Comparison of ENCODE assay signal across 10 mouse cellular contexts in genomic region chr11:62966424-62966764, GRCm38 (mm10). TPM values are rescaled to one million over a fixed set of nuclear protein-coding genes. Genes with fewer than 3 reads are reported as not detected.
A peak's percentile ranks its signal among the peaks of the same experiment; 100 is the strongest.
DNase-seq lines count a peak whose midpoint lies in the region; ATAC-seq and TF ChIP-seq lines count a peak whose summit lies in the region.
"Had no signal": no experiment of that assay in that cellular context is flagged by ENCODE, and none has a peak within 500 bp of the region (broad histone marks: within the 10 kb centered on the region; RNA-seq: fewer than 3 reads in every experiment).

No protein-coding gene starts in this region.

- TF ChIP-seq EP300 in heart, postnatal 0 days (IDR thresholded peaks at IDR 0.05; ENCODE audit: low read depth) = no peak

- H3K4me3 ChIP-seq in heart, embryonic 12.5 days = peak overlapping the region; percentile 33; the same call in 1 of the 2 replicates
- H3K4me3 ChIP-seq in heart, postnatal 0 days (ENCODE audit: low read depth, low read length) = peak overlapping the region; percentile 29; the same call in 1 of the 2 replicates
- no peak overlapping the region for H3K4me3 ChIP-seq in midbrain, embryonic 11.5 days (ENCODE audit: low read depth, low read length)

- H3K27me3 ChIP-seq in heart, embryonic 12.5 days (replicated peaks) = no peaks in the 10 kb centered on the region
- 0 out of 2 replicates have a peak, but pooled peaks cover 4% of the 10 kb centered on the region for H3K27me3 ChIP-seq in heart, postnatal 0 days (ENCODE audit: control insufficient read depth, insufficient read depth, low read length)
- H3K27me3 ChIP-seq in midbrain, embryonic 11.5 days (ENCODE audit: control insufficient read depth, insufficient read depth, low read length) = no peaks in the 10 kb centered on the region

- ATAC-seq in heart, embryonic 12.5 days (ENCODE audit: insufficient number of reproducible peaks, low FRiP score) = no peak
- ATAC-seq in heart, postnatal 0 days (ENCODE audit: insufficient read depth, low read depth) = no peak; the same call in 1 of the 2 replicates
- no peak for ATAC-seq in midbrain, embryonic 11.5 days (ENCODE audit: low FRiP score)

- no peaks in the 10 kb centered on the region for H3K36me3 ChIP-seq in heart, embryonic 12.5 days
- no peaks in the 10 kb centered on the region for H3K36me3 ChIP-seq in heart, postnatal 0 days (replicated peaks; ENCODE audit: control insufficient read depth, insufficient read depth, low read length)
- H3K36me3 ChIP-seq in midbrain, embryonic 11.5 days (ENCODE audit: control insufficient read depth, insufficient read depth, low read length) = no peaks in the 10 kb centered on the region

- peak overlapping the region; percentile 65 for H3K4me2 ChIP-seq in heart, embryonic 12.5 days
- peak overlapping the region; percentile 58; the same call in 1 of the 2 replicates for H3K4me2 ChIP-seq in heart, postnatal 0 days (ENCODE audit: low read depth, low read length)
- H3K4me2 ChIP-seq in midbrain, embryonic 11.5 days = peak overlapping the region; percentile 36; the same call in 1 of the 2 replicates

- peak overlapping the region; percentile 56; the same call in 1 of the 2 replicates for H3K9ac ChIP-seq in heart, embryonic 12.5 days
- peak overlapping the region; percentile 43; the same call in 1 of the 2 replicates for H3K9ac ChIP-seq in heart, postnatal 0 days (replicated peaks; ENCODE audit: low read depth, low read length)
- H3K9ac ChIP-seq in midbrain, embryonic 11.5 days (ENCODE audit: low read length) = peak overlapping the region; percentile 41

- DNase-seq in heart, postnatal 36 days = no peak
- peak; percentile 62 for DNase-seq in NIH3T3 (ENCODE audit: low read depth)
- no peak for DNase-seq in heart, postnatal 0 days (ENCODE audit: low spot score)
- DNase-seq in midbrain, embryonic 11.5 days (ENCODE audit: low spot score, missing footprints) = peak; percentile 87
- no peak for DNase-seq in cerebellum, adult 9-11 months
- no peak for DNase-seq in cerebellum, adult 18-20 months
- no peak for DNase-seq in adrenal gland, adult 2 months
- DNase-seq: B cell, adult 2 months had no signal

- intact Hi-C loops in heart, postnatal 36 days (cut with DNase I) = no loop called here

- WGBS in heart, embryonic 12.5 days = 35% methylated on average over 3 of the region's 3 CpGs
- 58% methylated on average over 3 of the region's 3 CpGs for WGBS in heart, postnatal 0 days
- 49% methylated on average over 3 of the region's 3 CpGs for WGBS in midbrain, embryonic 11.5 days

- no peaks in the 10 kb centered on the region for H3K9me3 ChIP-seq in heart, embryonic 12.5 days (replicated peaks)
- no peaks in the 10 kb centered on the region for H3K9me3 ChIP-seq in heart, postnatal 0 days (replicated peaks; ENCODE audit: control insufficient read depth, low read length)
- H3K9me3 ChIP-seq in midbrain, embryonic 11.5 days (ENCODE audit: control insufficient read depth, low read length) = no peaks in the 10 kb centered on the region

- peaks cover 20% of the 10 kb centered on the region for H3K4me1 ChIP-seq in heart, embryonic 12.5 days (replicated peaks)
- H3K4me1 ChIP-seq in heart, postnatal 0 days (ENCODE audit: control insufficient read depth, insufficient read depth) = peaks cover 14% of the 10 kb centered on the region; the same call in 1 of the 2 replicates
- peaks cover 9% of the 10 kb centered on the region for H3K4me1 ChIP-seq in midbrain, embryonic 11.5 days (ENCODE audit: control insufficient read depth, insufficient read depth, low read length)

- TF ChIP-seq CTCF in heart, postnatal 0 days (IDR thresholded peaks at IDR 0.05; ENCODE audit: low read depth) = no peak

- peak overlapping the region; percentile 89 for H3K27ac ChIP-seq in heart, embryonic 12.5 days (ENCODE audit: poor library complexity, severe bottlenecking)
- peak overlapping the region; percentile 87 for H3K27ac ChIP-seq in heart, postnatal 0 days (ENCODE audit: low read depth)
- peak overlapping the region; percentile 65 for H3K27ac ChIP-seq in midbrain, embryonic 11.5 days (ENCODE audit: low read depth, low read length)

RNA-seq across cellular contexts. Expression of gene Cdrt4, which starts 15.4 kb away (rescaled TPM):
- polyA plus RNA-seq in heart, embryonic 12.5 days (2016; fragmentation: Nextera tagmentation; extraction: Ambion mirVana) = 0.28 TPM in 1 of 2 replicates, not detected in the other
- not detected for total RNA-seq in heart, postnatal 36 days (2021)
- total RNA-seq in heart, postnatal 0 days (2014; rRNA removed; ENCODE audit: low replicate concordance) = not detected in 2 replicates
- 0.16 TPM in 1 of 2 replicates, not detected in the other for polyA plus RNA-seq in heart, postnatal 0 days (2015; fragmentation: Nextera tagmentation; extraction: Ambion mirVana)
- 0.32 TPM in 1 of 2 replicates, not detected in the other for polyA plus RNA-seq in midbrain, embryonic 11.5 days (2014; fragmentation: Nextera tagmentation; extraction: Ambion mirVana)
- total RNA-seq in adrenal gland, adult 2 months (2021) = not detected
- 0.16 TPM in 1 of 2 replicates, not detected in the other for polyA plus RNA-seq in adrenal gland, adult 2 months (2012; rRNA removed)
- polyA plus RNA-seq: liver, embryonic 16.5 days had no signal

Comparison
In these comparisons a context has a peak if more than half of its experiments do, and no peak if none do; other contexts are left out.
1. DNase-seq: peak in NIH3T3 (single experiment) and midbrain, embryonic 11.5 days (single experiment); none in heart, postnatal 36 days (0 of 2), heart, postnatal 0 days (single experiment), cerebellum, adult 9-11 months (single experiment), cerebellum, adult 18-20 months (0 of 2) and adrenal gland, adult 2 months (single experiment).
2. Peak in every context shown above with its lines, with median percentiles within 50 percentile points of each other: H3K27ac ChIP-seq, H3K4me2 ChIP-seq and H3K9ac ChIP-seq.